Mouse (Mus musculus) erythroblast, embryonic 14.5 days (primary cell): ENCODE measurements at regions not wholly inside any gene's neighbourhood (a gene's known extent, or its start where the extent isn't known, plus 50 kb on each side); places are given as distances from the start of the nearest gene placed in this dataset.

Source experiments
- GATA1 ChIP-seq: IDR thresholded peaks from 2 replicates; pipeline ENCODE4 v1.6.1; 2012; ENCODE audit warnings: low read length, inconsistent platforms, mixed read lengths
- TAL1 ChIP-seq: IDR thresholded peaks from 3 replicates; pipeline ENCODE4 v1.6.1; 2012; ENCODE audit warnings: low read length, inconsistent platforms, mixed read lengths

DNA sequence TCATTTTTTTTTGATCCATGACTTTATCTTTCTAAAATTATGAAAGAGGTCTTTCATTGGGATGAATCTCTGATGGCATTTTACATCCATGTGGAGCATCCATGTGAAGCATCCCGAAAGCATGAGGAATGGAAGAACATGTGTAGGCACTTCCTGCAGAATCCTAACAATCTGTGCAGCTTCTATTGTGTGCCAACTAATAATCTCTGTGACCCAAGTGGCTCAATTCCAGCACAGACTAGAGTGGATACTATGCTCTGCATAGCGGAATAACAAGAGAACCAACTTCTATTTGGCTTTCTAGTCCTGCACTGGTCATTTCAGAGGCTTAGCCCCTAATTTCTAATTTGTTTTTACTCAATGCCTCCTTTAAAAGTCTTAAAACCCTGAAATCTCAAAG, 499.7 kb upstream of the Tenm2 start:
- TF ChIP-seq TAL1: no peak
- TF ChIP-seq GATA1: no peak
